Comparison of ENCODE assay signal across 12 mouse cellular contexts in genomic region chr7:66260763-66261390, GRCm38 (mm10).
DNase-seq lines count a peak whose midpoint lies in the region; ATAC-seq lines count a peak whose summit lies in the region.
"Had no signal": no experiment of that assay in that cellular context is flagged by ENCODE, and none has a peak within 500 bp of the region (broad histone marks: within the 10 kb centered on the region; RNA-seq: fewer than 3 reads in every experiment).

No protein-coding gene starts in this region.

- H3K9me3 ChIP-seq in forebrain, embryonic 11.5 days (ENCODE audit: control insufficient read depth, low read length) = no peaks in the 10 kb centered on the region
- H3K9me3 ChIP-seq in forebrain, embryonic 13.5 days (replicated peaks) = no peaks in the 10 kb centered on the region
- H3K9me3 ChIP-seq in kidney, embryonic 16.5 days (ENCODE audit: low read length) = no peaks in the 10 kb centered on the region
- H3K9me3 ChIP-seq in hindbrain, embryonic 14.5 days (ENCODE audit: control insufficient read depth, low read length) = no peaks in the 10 kb centered on the region

- no peak for ATAC-seq in forebrain, embryonic 11.5 days (replicated peaks; ENCODE audit: low FRiP score)
- no peak for ATAC-seq in forebrain, embryonic 13.5 days
- no peak for ATAC-seq in kidney, embryonic 16.5 days (ENCODE audit: low FRiP score, low TSS enrichment)
- ATAC-seq in hindbrain, embryonic 14.5 days (ENCODE audit: low FRiP score) = peak; percentile 44; the same call in 1 of the 2 replicates
- ATAC-seq in erythroblast, adult 5-6 weeks (replicated peaks; ENCODE audit: low FRiP score, poor library complexity, severe bottlenecking) = no peak
- ATAC-seq in CD4-positive, CD25-positive, alpha-beta regulatory T cell, adult 4 months = no peak
- ATAC-seq: inflammation-experienced regulatory T-cells, adult 6 months had no signal

- no peaks in the 10 kb centered on the region for H3K4me1 ChIP-seq in forebrain, embryonic 11.5 days (replicated peaks; ENCODE audit: control insufficient read depth, insufficient read depth, low read length)
- H3K4me1 ChIP-seq in forebrain, embryonic 13.5 days = peaks cover 8% of the 10 kb centered on the region; the same call in 1 of the 2 replicates
- H3K4me1 ChIP-seq in kidney, embryonic 16.5 days (ENCODE audit: insufficient read depth, low read length) = peaks cover 10% of the 10 kb centered on the region
- peaks cover 10% of the 10 kb centered on the region; the same call in 1 of the 2 replicates for H3K4me1 ChIP-seq in hindbrain, embryonic 14.5 days (replicated peaks; ENCODE audit: control insufficient read depth, insufficient read depth, low read length)

- H3K4me2 ChIP-seq in forebrain, embryonic 11.5 days (ENCODE audit: low read depth, low read length, severe bottlenecking) = no peak overlapping the region
- no peak overlapping the region for H3K4me2 ChIP-seq in forebrain, embryonic 13.5 days
- no peak overlapping the region for H3K4me2 ChIP-seq in kidney, embryonic 16.5 days (replicated peaks; ENCODE audit: low read depth, low read length)
- no peak overlapping the region for H3K4me2 ChIP-seq in hindbrain, embryonic 14.5 days (replicated peaks)

- peak; percentile 24 for DNase-seq in forebrain, embryonic 11.5 days (ENCODE audit: low spot score)
- DNase-seq in kidney, postnatal 36 days = peak; percentile 19 to 23
- DNase-seq in cerebellum, adult 11-12 months = peak; percentile 78
- DNase-seq in hindbrain, embryonic 14.5 days (ENCODE audit: low spot score) = peak; percentile 58
- DNase-seq: adrenal gland, postnatal 10 days; embryo, embryonic 11 days; liver had no signal

- H3K27ac ChIP-seq in forebrain, embryonic 11.5 days (ENCODE audit: low read depth, low read length) = no peak overlapping the region
- H3K27ac ChIP-seq in forebrain, embryonic 13.5 days = no peak overlapping the region
- H3K27ac ChIP-seq in kidney, embryonic 16.5 days (ENCODE audit: low read length) = no peak overlapping the region
- H3K27ac ChIP-seq in hindbrain, embryonic 14.5 days = no peak overlapping the region; the same call in 1 of the 2 replicates

- H3K27me3 ChIP-seq in forebrain, embryonic 11.5 days (ENCODE audit: control insufficient read depth, insufficient read depth, low read length) = no peaks in the 10 kb centered on the region
- H3K27me3 ChIP-seq in forebrain, embryonic 13.5 days = no peaks in the 10 kb centered on the region
- no peaks in the 10 kb centered on the region for H3K27me3 ChIP-seq in kidney, embryonic 16.5 days (ENCODE audit: insufficient read depth, low read length)
- H3K27me3 ChIP-seq in hindbrain, embryonic 14.5 days (ENCODE audit: control insufficient read depth, insufficient read depth, low read length) = no peaks in the 10 kb centered on the region

- no peak overlapping the region for H3K9ac ChIP-seq in forebrain, embryonic 11.5 days (ENCODE audit: low read length)
- no peak overlapping the region for H3K9ac ChIP-seq in forebrain, embryonic 13.5 days
- H3K9ac ChIP-seq in kidney, embryonic 16.5 days (replicated peaks; ENCODE audit: low read length) = no peak overlapping the region
- no peak overlapping the region for H3K9ac ChIP-seq in hindbrain, embryonic 14.5 days

- no peaks in the 10 kb centered on the region for H3K36me3 ChIP-seq in forebrain, embryonic 11.5 days (ENCODE audit: control insufficient read depth, insufficient read depth, low read length)
- no peaks in the 10 kb centered on the region for H3K36me3 ChIP-seq in forebrain, embryonic 13.5 days (ENCODE audit: poor library complexity, severe bottlenecking)
- H3K36me3 ChIP-seq in kidney, embryonic 16.5 days (ENCODE audit: insufficient read depth, low read length) = peaks cover 20% of the 10 kb centered on the region; the same call in 1 of the 2 replicates
- no peaks in the 10 kb centered on the region for H3K36me3 ChIP-seq in hindbrain, embryonic 14.5 days (replicated peaks; ENCODE audit: control insufficient read depth, insufficient read depth)

- 86% methylated on average over 7 of the region's 7 CpGs for WGBS in forebrain, embryonic 11.5 days
- WGBS in forebrain, embryonic 13.5 days = 73% methylated on average over 7 of the region's 7 CpGs
- WGBS in kidney, embryonic 16.5 days = 75% methylated on average over 7 of the region's 7 CpGs
- WGBS in hindbrain, embryonic 14.5 days = 65% methylated on average over 7 of the region's 7 CpGs

- H3K4me3 ChIP-seq in forebrain, embryonic 11.5 days (ENCODE audit: low read depth, low read length) = no peak overlapping the region
- H3K4me3 ChIP-seq in forebrain, embryonic 13.5 days = no peak overlapping the region
- H3K4me3 ChIP-seq in kidney, embryonic 16.5 days (ENCODE audit: low read length) = no peak overlapping the region
- H3K4me3 ChIP-seq in hindbrain, embryonic 14.5 days (replicated peaks; ENCODE audit: low read length) = no peak overlapping the region

Comparison
In these comparisons a context has a peak if more than half of its experiments do, and no peak if none do; other contexts are left out.
1. DNase-seq: peak in every context shown above with its lines; median percentile 78 in cerebellum, adult 11-12 months; 58 in hindbrain, embryonic 14.5 days; 24 in forebrain, embryonic 11.5 days; 21 in kidney, postnatal 36 days.